Mouse (Mus musculus): ENCODE results near the gene Sema3e.

DNA sequence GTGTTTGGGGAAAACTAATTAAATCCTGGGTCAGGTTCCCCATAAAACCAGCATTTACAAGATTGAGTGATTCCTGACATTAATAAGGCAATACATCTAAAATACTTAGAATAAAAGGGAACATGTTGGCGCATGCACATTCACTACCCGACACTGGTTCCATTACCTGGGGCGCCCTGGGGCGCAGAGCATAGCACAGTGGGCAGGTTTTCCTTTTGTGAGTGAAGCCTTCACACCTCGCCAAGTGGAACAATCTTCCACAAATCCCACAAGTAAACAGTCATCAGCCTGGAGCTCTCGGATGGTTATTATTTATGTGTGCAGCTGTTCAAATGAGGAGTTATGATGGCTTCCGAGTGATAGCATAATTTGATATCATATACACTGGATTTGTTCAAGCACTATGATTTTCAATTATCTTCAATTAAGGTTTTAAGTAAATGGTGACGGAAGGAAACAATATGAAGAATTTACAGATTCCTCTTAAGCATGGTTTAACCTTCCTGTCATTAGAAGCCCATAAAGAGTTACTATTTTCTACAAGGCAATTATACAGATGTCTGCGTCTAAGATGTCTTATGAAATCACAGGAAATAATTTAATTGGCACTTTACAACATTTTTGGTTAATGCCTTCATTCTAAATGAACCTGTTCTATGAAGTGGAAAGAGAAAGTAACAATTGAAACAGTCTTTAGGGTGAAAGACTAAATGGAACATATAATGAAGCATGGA lies 65.0 kb downstream of the Sema3e start:
- TF ChIP-seq CTCF (IDR thresholded peaks at IDR 0.05; ENCODE audit: low read depth) (no peak), EP300 (IDR thresholded peaks at IDR 0.05; ENCODE audit: low read depth) (no peak)
